Mouse (Mus musculus) cerebellum, adult (tissue): ENCODE measurements around the gene Gm12800.
"Not testable (repeated sequence)": the region's sequence is repeated elsewhere in the genome, so short reads cannot be mapped to it uniquely, and the experiment has no call there.

Experiments
- ATAC-seq: cut with Nextera tagmentation; 2 replicates; pipeline ENCODE4 v1.9.2; 2017; ENCODE audit warnings: mild to moderate bottlenecking, moderate library complexity, mixed read lengths; ENCODE audit not compliant: insufficient number of reproducible peaks, low FRiP score, low TSS enrichment

The Gm12800 gene

DNA sequence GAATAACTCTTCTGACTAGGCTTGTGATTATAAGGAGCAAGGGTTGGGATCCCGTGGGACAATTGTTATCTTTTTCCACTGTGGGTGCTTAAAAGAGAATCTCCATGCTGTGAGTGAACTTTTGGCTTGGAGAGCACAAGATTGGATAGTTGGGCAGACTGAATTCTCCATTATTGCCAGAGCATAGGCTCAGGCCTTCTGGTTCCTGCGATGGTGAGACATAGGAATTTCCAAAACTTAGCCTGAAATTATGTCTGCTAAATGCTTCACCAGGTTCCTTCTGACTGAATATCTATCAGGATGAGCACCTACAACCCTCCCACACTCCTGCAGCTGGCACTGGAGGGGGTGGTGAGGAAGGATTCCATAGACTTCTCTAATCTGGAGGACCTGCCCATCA lies at the start of gene Gm12800:
Gene Gm12800, plus strand, starts transcription at position 301 of the 400 bp plus-strand sequence.
- ATAC-seq: not testable (repeated sequence)

DNA sequence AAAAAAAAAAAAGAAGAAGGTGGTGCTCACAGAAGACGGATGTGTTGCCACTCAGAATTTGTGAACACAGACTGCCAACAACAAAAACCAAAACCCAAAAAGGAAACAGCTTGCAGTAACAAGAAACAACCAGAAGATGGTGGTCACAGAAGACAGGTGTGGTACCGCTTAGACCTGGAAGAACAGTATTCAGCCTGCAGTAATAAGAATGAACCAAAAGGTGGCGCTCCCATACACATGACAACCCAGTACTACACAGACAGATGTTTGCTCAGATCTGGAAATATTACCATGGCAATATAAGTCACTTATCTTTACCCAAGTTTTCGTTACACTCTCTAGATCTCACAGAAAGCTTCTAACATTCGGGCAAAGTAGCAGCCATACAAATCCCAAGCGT lies 48.0 kb upstream of the Gm12800 start:
- ATAC-seq: no peak

DNA sequence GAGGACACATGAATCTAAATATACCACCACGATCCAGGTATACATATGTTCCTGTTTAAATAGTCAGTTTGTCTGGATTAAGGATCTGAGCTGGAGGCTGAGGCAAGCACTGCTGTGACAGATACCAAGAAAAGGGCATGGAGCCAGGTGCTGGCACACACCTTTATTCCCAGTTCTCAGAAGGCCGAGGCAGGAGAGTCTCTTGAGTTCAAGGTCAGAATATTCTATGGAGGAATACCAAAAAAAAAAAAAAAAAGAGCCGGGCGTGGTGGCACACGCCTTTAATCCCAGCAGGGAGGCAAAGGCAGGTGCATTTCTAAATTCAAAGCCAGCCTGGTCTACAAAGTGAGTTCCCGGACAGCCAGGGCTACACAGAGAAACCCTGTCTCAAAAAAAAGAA lies 46.6 kb upstream of the Gm12800 start:
- ATAC-seq: no peak

DNA sequence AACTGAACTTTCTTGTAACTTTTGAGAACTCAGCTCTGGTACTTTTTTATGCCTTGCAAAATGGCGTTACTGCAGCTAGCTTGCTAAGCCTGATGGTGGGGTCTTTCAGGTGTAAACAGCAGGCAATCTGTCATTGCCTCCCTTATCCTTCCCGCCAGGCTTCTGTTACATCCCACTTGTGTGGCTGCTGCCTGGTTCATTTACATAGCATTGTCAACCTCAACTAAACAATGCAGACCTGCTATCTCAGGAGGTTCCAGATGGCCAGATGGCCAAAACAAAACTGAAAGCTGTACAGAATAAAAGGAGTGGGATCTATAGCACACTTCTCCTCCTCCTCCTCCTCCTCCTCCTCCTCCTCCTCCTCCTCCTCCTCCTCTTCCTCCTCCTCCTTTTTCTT lies 36.9 kb upstream of the Gm12800 start:
- peak; percentile 61; the same call in 1 of the 2 replicates for ATAC-seq

DNA sequence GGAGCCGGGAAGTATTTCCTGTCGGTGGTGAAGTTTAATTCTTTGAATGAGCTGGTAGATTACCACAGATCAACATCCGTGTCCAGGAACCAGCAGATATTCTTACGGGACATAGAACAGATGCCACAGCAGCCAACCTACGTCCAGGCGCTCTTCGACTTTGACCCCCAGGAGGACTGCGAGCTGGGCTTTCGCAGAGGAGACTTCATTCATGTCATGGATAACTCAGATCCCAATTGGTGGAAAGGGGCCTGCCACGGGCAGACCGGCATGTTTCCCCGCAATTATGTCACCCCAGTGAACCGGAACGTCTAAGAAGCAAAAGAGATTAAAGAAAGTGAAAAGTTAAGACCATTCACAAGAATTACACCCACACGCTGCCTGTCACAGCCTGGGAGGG lies 33.2 kb upstream of the Gm12800 start:
- ATAC-seq: not testable (repeated sequence)

DNA sequence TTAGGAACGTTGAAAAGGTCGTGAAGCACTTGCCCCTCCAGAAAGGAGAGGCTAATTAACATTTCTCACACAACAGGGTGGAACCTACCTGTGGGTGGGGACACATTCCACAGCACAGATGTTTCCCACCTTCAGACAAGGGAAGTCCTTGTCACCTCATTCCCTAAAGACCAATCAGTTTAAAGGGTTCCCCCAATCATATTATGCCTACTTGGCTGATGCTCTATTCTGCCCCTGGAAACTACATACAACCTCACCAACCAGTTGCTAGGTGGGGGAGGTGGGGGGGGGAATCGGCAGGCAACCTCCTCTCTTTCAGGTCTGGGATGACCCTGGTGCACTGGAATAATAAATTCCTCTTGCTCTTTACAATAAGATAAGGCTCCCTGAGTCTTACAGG lies 25.3 kb upstream of the Gm12800 start:
- no peak for ATAC-seq

DNA sequence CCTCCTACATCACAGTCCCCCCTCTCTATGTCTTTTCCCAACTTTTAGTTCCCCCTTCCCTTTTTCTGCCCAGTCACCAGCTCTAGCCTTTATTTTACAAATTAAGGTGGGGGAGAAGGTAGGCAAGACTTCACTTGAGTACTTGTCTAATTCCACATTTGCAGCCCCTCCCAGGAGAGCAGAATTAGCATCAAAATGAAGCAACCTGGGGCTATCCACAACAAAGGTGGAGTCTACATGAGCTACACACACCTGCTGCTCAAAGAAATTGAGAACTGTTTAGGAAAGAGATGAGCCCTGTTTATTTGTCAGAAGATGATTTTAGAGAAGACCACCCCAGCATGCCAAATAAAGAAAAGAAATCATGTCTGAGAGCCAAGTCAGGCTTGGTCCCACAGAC lies 19.5 kb upstream of the Gm12800 start:
- no peak for ATAC-seq

DNA sequence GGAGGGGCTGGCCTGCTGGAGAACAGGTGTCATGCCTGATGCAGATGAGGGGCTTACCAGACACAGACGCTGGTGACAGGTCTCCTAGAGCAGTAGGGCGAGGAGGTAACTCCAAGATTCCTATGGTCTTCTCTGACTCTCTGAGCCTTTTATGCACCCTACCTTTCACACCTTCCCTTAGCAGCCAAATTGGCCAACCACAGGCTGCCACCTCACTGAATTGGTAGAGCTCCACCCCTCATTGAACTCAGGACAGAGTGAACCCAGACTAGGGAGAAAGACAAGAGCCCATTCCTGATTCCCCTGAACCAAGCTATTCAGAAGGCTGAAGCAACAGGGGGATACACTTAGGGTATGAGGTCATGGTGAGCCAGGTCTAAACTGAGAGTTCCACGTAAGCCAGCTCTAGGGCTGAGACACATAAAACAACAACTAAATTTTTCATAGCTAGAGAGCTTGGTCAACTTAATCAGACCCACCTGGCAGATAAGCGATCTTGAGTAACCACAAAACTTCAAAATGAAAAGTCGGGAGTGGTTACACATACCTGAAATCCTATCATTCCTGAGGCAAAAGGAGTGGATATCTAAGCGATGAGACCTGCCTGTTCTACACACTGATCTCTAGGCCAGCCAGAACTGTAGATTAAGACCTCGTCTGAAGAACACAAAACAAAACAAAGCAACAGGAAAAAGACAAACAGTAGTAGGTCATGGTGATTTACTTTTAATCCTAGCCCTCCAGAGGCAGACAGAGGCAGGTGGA lies 15.1 kb upstream of the Gm12800 start, which contains the start of gene C130073F10Rik:
Gene C130073F10Rik, minus strand, starts transcription at position 134 of the 765 bp plus-strand sequence.
- ATAC-seq: no peak

DNA sequence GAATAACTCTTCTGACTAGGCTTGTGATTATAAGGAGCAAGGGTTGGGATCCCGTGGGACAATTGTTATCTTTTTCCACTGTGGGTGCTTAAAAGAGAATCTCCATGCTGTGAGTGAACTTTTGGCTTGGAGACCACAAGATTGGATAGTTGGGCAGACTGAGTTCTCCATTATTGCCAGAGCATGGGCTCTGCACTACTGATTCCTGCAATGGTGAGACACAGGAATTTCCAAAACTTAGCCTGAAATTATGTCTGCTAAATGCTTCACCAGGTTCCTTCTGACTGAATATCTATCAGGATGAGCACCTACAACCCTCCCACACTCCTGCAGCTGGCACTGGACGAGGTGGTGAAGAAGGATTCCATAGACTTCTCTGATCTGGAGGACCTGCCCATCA lies 31.2 kb downstream of the Gm12800 start, which contains the start of gene Gm12794:
Gene Gm12794, plus strand, starts transcription at position 301 of the 400 bp plus-strand sequence.
- ATAC-seq: not testable (repeated sequence)
